Mouse (Mus musculus) lung, adult 2 months (tissue): Measurements from ENCODE around the gene Gdpd5. TPM values are rescaled to one million over a fixed set of nuclear protein-coding genes. Genes with fewer than 3 reads are reported as not detected.
A peak's percentile ranks its signal among the peaks of the same experiment; 100 is the strongest.
"Not testable (repeated sequence)": the region's sequence is repeated elsewhere in the genome, so short reads cannot be mapped to it uniquely, and the experiment has no call there.

Experiments used
- DNase-seq: peaks from one replicate; pipeline ENCODE4 v3.0.0; 2022
- H3K4me1 ChIP-seq: fragments of 200-500 bp; 2 replicates; pipeline ENCODE4 v1.6.1; 2011; ENCODE audit warnings: low read length; ENCODE audit not compliant: control insufficient read depth, insufficient read depth
- H3K4me3 ChIP-seq: fragments of 200-500 bp; replicated peaks from 2 replicates; pipeline ENCODE3; 2011; ENCODE audit warnings: low read depth, mild to moderate bottlenecking, control low read depth, low read length; ENCODE audit errors: extremely low read depth
- CTCF ChIP-seq: fragments of 200-500 bp; IDR thresholded peaks from 2 replicates; pipeline ENCODE4 v1.5.1; 2011; ENCODE audit warnings: mild to moderate bottlenecking, low read length, control low read depth; ENCODE audit not compliant: insufficient read depth
- POLR2A ChIP-seq: fragments of 200-500 bp; IDR thresholded peaks from 2 replicates; pipeline ENCODE4 v1.6.1; 2011; ENCODE audit warnings: low read depth, mild to moderate bottlenecking, control low read depth, low read length, borderline replicate concordance; ENCODE audit errors: extremely low read depth
- WGBS: fragments of 180-500 bp; shearing (Covaris S2); methylation state at CpG from one replicate; pipeline ENCODE4 v1.1.7; 2018; 5-methylcytosine and 5-hydroxymethylcytosine counted together
- polyA plus RNA-seq: library from polyadenylated mRNA; depleted of rRNA; stranded (reverse); fragments of >200 nt; gene quantifications from 2 replicates; pipeline ENCODE4 v1.2.3, GENCODE M21; 2012

The Gdpd5 gene
- polyA plus RNA-seq, 1 experiment = 27.2 TPM

GRCm38 (mm10) chr7:99365069-99365468, 16.1 kb upstream of the Gdpd5 start:
- DNase-seq = peak; percentile 72
- no peak overlapping the region for H3K4me3 ChIP-seq
- no peaks in the 10 kb centered on the region for H3K4me1 ChIP-seq
- 0% methylated on average over 5 of the region's 5 CpGs for WGBS
- TF ChIP-seq CTCF (peak; percentile 99), POLR2A (no peak)

GRCm38 (mm10) chr7:99366716-99367115, 14.5 kb upstream of the Gdpd5 start:
- DNase-seq = no peak
- H3K4me1 ChIP-seq = no peaks in the 10 kb centered on the region
- 69% methylated on average over 6 of the region's 6 CpGs for WGBS
- H3K4me3 ChIP-seq = no peak overlapping the region
- TF ChIP-seq POLR2A (no peak), CTCF (no peak)

- DNase-seq, H3K4me1 ChIP-seq: not testable (repeated sequence)
- WGBS = 54% methylated on average over 3 of the region's 3 CpGs
Measured at GRCm38 (mm10) chr7:99374325-99374724, 6.9 kb upstream of the Gdpd5 start.

GRCm38 (mm10) chr7:99375455-99375854, 5.8 kb upstream of the Gdpd5 start:
- Histone ChIP-seq H3K4me3 (no peak overlapping the region), H3K4me1 (peaks cover 2% of the 10 kb centered on the region; the same call in 1 of the 2 replicates)
- peak; percentile 88 for TF ChIP-seq CTCF
- no peak for TF ChIP-seq POLR2A
- 5% methylated on average over 4 of the region's 4 CpGs for WGBS
- DNase-seq = peak; percentile 88

More at GRCm38 (mm10) chr7:99374325-99374724, 6.9 kb upstream of the Gdpd5 start:
- not testable (repeated sequence) for H3K4me3 ChIP-seq

GRCm38 (mm10) chr7:99378870-99379269, 2.3 kb upstream of the Gdpd5 start:
- no peak for DNase-seq
- TF ChIP-seq POLR2A = no peak
- TF ChIP-seq CTCF = no peak
- 78% methylated on average over 8 of the region's 8 CpGs for WGBS
- H3K4me1 ChIP-seq = peaks cover 11% of the 10 kb centered on the region
- H3K4me3 ChIP-seq = no peak overlapping the region

- peak overlapping the region; percentile 89 for H3K4me3 ChIP-seq
- WGBS = 2% methylated on average over 24 of the region's 24 CpGs
- no peak for DNase-seq
- TF ChIP-seq POLR2A (no peak), CTCF (no peak)
- peaks cover 19% of the 10 kb centered on the region for H3K4me1 ChIP-seq
Measured at GRCm38 (mm10) chr7:99380491-99381213, 562 bp upstream of the Gdpd5 start.

- Histone ChIP-seq H3K4me3 (peak overlapping the region; percentile 68), H3K4me1 (peaks cover 19% of the 10 kb centered on the region)
- WGBS = 9% methylated on average over 30 of the region's 30 CpGs
- TF ChIP-seq POLR2A = no peak
- peak; percentile 53 for DNase-seq
Measured at GRCm38 (mm10) chr7:99382088-99383000, 1.1 kb downstream of the Gdpd5 start.

GRCm38 (mm10) chr7:99383246-99383645, 2.0 kb downstream of the Gdpd5 start:
- peak; percentile 44 for DNase-seq
- no peak overlapping the region for H3K4me3 ChIP-seq
- no peak for TF ChIP-seq POLR2A
- TF ChIP-seq CTCF = no peak
- 31% methylated on average over 5 of the region's 5 CpGs for WGBS
- H3K4me1 ChIP-seq = peaks cover 19% of the 10 kb centered on the region

GRCm38 (mm10) chr7:99384101-99384611, 2.9 kb downstream of the Gdpd5 start:
- 26% methylated on average over 4 of the region's 4 CpGs for WGBS
- no peak for DNase-seq
- no peak overlapping the region for H3K4me3 ChIP-seq
- H3K4me1 ChIP-seq = peaks cover 19% of the 10 kb centered on the region
- TF ChIP-seq CTCF (no peak), POLR2A (no peak)

GRCm38 (mm10) chr7:99386030-99386429, 4.8 kb downstream of the Gdpd5 start:
- DNase-seq = no peak
- Histone ChIP-seq H3K4me1 (peaks cover 17% of the 10 kb centered on the region), H3K4me3 (no peak overlapping the region)
- 47% methylated on average over 5 of the region's 5 CpGs for WGBS
- TF ChIP-seq POLR2A (no peak), CTCF (no peak)
